Mouse (Mus musculus) forebrain, embryonic 12.5 days (tissue): ENCODE results near the gene Slc26a6. TPM values are rescaled to one million over a fixed set of nuclear protein-coding genes. Genes with fewer than 3 reads are reported as not detected.

ENCODE experiments used
- ATAC-seq: fragments of 200-750 bp; cut with Nextera tagmentation; 2 replicates; pipeline ENCODE4 v1.8.0; 2017; ENCODE audit warnings: moderate TSS enrichment; ENCODE audit not compliant: low FRiP score
- H3K27ac ChIP-seq: fragments of 300-500 bp; sonication (generic); 2 replicates; pipeline ENCODE4 v1.5.1; 2016; ENCODE audit warnings: mild to moderate bottlenecking
- H3K27me3 ChIP-seq: fragments of 300-500 bp; sonication (generic); 2 replicates; pipeline ENCODE4 v1.6.1; 2016; ENCODE audit warnings: mild to moderate bottlenecking
- H3K36me3 ChIP-seq: fragments of 300-500 bp; sonication (generic); replicated peaks from 2 replicates; pipeline ENCODE4 v1.6.1; 2016; ENCODE audit warnings: mild to moderate bottlenecking
- H3K4me1 ChIP-seq: fragments of 300-500 bp; sonication (generic); 2 replicates; pipeline ENCODE4 v1.6.1; 2016
- H3K4me2 ChIP-seq: fragments of 300-500 bp; sonication (generic); 2 replicates; pipeline ENCODE4 v1.6.1; 2016; ENCODE audit warnings: mild to moderate bottlenecking, moderate library complexity
- H3K4me3 ChIP-seq: fragments of 300-500 bp; sonication (generic); replicated peaks from 2 replicates; pipeline ENCODE4 v1.5.1; 2016; ENCODE audit warnings: mild to moderate bottlenecking
- H3K9ac ChIP-seq: fragments of 300-500 bp; sonication (generic); 2 replicates; pipeline ENCODE4 v1.6.1; 2016; ENCODE audit warnings: mild to moderate bottlenecking
- H3K9me3 ChIP-seq: fragments of 300-500 bp; sonication (generic); 2 replicates; pipeline ENCODE4 v1.6.1; 2016
- WGBS: fragments of 180-500 bp; shearing (Covaris S2); methylation state at CpG from one replicate; pipeline ENCODE4 v1.1.7; 2016; 5-methylcytosine and 5-hydroxymethylcytosine counted together
- polyA plus RNA-seq: library from polyadenylated mRNA; unstranded; fragments of >200 nt; fragmentation: Nextera tagmentation; extraction: Ambion mirVana; gene quantifications from 2 replicates; pipeline ENCODE4 v1.2.1, GENCODE M21; 2016

The Slc26a6 gene
- polyA plus RNA-seq, 1 experiment from 2014 or later = 13.1 TPM

DNA sequence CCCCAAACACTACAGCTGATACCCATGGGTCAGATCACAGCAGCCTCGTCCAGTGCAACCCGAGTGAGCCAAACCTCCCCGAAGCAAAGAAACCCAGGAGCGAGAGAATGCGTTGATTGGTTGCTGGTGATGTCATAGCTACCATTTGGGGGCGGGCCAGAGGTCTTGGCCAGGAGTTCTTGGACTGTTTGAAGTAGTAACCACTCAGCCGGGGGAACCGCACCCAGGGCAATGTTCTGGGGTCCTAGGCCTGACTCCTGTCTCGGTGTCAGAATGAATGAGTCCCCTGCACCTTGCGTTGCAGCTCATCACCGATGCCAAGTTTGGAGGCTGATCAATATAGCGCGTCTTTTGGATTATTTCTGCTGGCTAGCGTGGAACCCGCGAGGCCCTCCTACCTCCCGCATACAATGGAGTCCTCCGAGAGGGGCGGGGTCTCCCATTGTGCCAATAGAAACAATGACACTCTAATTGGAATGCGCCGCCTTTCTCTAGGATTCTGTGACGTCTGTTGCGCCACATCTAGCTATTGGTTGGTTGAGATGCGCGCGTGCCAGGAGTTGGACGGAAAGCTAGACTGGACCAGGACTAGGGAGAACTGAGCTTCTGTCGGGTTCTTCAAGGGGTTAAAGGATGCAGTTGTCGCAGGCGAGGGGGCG is 28.2 kb upstream of the Slc26a6 start:
- WGBS = under 1% methylated on average over 31 of the region's 31 CpGs
- Histone ChIP-seq H3K27me3 (peaks cover 69% of the 10 kb centered on the region), H3K36me3 (peaks cover 16% of the 10 kb centered on the region), H3K4me3 (peak overlapping the region; percentile 69), H3K4me2 (peak overlapping the region; percentile 82), H3K9me3 (no peaks in the 10 kb centered on the region), H3K4me1 (peaks cover 35% of the 10 kb centered on the region), H3K27ac (peak overlapping the region; percentile 54; the same call in 1 of the 2 replicates), H3K9ac (peak overlapping the region; percentile 27; the same call in 1 of the 2 replicates)
- ATAC-seq = peak; percentile 87

DNA sequence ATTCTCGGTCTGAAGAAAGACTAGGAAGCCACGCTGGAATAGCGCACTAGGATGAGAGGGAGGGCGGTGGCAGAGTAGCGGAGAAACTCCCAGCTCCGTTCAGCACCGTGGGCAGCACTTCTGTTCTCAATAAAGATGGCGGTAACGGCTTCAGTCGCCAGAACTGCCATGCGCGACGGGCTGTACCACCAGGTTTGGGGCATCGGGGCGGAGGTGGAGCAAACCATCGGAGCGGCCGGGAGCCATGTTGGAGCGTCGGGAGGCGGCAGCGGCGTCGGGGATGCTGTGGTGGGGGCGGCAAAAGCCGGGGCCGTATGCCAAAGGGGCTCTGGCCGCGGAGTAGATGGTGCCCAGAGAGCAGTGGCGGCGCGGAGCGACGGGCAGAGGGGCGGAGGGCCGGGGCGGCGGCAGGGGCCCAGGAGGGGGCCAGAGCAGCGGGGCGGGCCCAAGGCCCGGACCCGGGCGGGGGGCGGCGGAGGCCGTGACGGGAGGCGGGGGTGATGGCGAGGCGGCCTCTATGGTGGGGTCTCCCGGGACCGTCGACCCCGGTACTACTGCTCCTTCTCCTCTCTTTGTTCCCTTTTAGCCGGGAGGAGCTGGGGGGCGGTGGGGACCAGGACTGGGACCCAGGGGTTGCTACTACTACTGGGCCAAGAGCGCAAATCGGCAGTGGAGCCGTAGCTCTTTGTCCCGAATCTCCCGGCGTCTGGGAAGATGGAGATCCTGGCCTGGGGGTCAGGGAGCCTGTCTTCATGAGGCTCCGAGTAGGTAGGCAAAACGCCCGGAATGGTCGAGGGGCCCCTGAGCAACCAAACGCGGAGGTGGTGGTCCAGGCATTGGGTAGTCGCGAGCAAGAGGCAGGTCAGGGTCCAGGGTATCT is 27.0 kb upstream of the Slc26a6 start, which contains the start of gene Celsr3:
TSS of gene Celsr3 (plus strand) at position 501 of the 880 bp plus-strand sequence.
- Histone ChIP-seq H3K27me3 (peaks cover 79% of the 10 kb centered on the region), H3K9me3 (no peaks in the 10 kb centered on the region), H3K36me3 (peaks cover 16% of the 10 kb centered on the region), H3K9ac (peak within 1 kb of the TSS; percentile 77), H3K4me2 (peak within 1 kb of the TSS; percentile 82), H3K4me1 (peaks cover 44% of the 10 kb centered on the region), H3K4me3 (peak within 1 kb of the TSS; percentile 69), H3K27ac (peak within 1 kb of the TSS; percentile 69)
- under 1% methylated on average over 67 of the region's 70 CpGs for WGBS
- ATAC-seq = peak; percentile 68

DNA sequence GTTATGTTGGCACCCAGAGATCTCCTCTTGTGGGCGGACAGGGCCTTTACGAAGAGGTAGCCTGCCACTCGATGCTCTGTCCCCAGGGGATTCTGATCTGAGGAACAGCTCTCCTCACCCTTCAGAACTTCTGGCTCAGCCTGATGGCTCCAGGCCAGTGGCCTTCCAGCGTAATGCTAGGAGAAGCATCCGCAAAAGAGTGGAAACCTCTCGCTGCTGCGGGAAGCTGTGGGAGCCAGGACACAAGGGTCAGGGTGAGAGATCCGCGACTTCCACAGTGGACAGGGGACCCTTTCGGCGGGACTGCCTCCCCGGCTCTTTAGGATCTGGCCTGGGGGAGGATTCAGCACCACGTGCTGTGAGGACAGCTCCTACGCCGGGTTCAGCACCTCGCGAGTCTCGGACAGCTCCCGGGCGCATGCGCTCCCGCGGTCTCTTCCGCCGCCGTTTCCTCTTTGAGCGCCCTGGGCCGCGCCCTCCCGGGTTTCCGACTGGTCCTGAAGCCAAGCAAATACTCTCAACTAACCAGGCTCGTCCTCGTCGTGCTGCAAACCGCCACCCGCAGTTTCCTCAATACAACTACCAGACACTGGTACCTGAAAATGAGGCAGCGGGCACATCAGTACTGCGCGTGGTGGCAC is 26.3 kb upstream of the Slc26a6 start:
- Histone ChIP-seq H3K27me3 (peaks cover 87% of the 10 kb centered on the region), H3K27ac (peak overlapping the region; percentile 69), H3K4me3 (peak overlapping the region; percentile 69), H3K4me2 (peak overlapping the region; percentile 82), H3K9ac (peak overlapping the region; percentile 77), H3K36me3 (peaks cover 17% of the 10 kb centered on the region), H3K4me1 (peaks cover 51% of the 10 kb centered on the region), H3K9me3 (no peaks in the 10 kb centered on the region)
- 2% methylated on average over 39 of the region's 39 CpGs for WGBS
- ATAC-seq = peak; percentile 10; the same call in 1 of the 2 replicates

DNA sequence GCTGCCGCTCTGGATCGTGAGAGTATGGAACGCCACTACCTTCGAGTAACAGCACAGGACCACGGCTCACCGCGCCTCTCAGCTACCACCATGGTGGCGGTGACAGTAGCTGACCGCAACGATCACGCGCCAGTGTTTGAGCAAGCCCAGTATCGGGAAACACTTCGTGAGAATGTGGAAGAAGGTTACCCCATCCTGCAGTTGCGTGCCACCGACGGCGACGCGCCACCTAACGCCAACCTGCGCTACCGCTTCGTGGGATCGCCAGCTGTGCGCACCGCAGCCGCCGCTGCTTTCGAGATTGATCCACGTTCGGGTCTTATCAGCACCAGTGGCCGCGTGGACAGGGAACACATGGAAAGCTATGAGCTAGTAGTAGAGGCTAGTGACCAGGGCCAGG is 25.6 kb upstream of the Slc26a6 start:
- WGBS = 12% methylated on average over 34 of the region's 34 CpGs
- H3K9ac ChIP-seq = peak overlapping the region; percentile 77
- no peaks in the 10 kb centered on the region for H3K9me3 ChIP-seq
- peaks cover 58% of the 10 kb centered on the region for H3K4me1 ChIP-seq
- H3K4me3 ChIP-seq = peak overlapping the region; percentile 69
- peaks cover 93% of the 10 kb centered on the region for H3K27me3 ChIP-seq
- ATAC-seq = no peak
- peaks cover 21% of the 10 kb centered on the region for H3K36me3 ChIP-seq
- H3K27ac ChIP-seq = no peak overlapping the region
- H3K4me2 ChIP-seq = peak overlapping the region; percentile 82

- Histone ChIP-seq H3K36me3 (peaks cover 25% of the 10 kb centered on the region), H3K27ac (no peak overlapping the region), H3K4me3 (peak overlapping the region; percentile 69), H3K9me3 (no peaks in the 10 kb centered on the region), H3K9ac (no peak overlapping the region), H3K4me2 (peak overlapping the region; percentile 82), H3K4me1 (peaks cover 62% of the 10 kb centered on the region), H3K27me3 (peaks cover 95% of the 10 kb centered on the region)
- WGBS = 60% methylated on average over 18 of the region's 18 CpGs
- ATAC-seq = no peak
These were observed 25.2 kb upstream of the Slc26a6 start for GRCm38 (mm10) chr9:108827906-108828305.

GRCm38 (mm10) chr9:108831637-108832036 is 21.4 kb upstream of the Slc26a6 start:
- no peak overlapping the region for H3K27ac ChIP-seq
- H3K36me3 ChIP-seq = peaks cover 62% of the 10 kb centered on the region
- H3K4me3 ChIP-seq = peak overlapping the region; percentile 45
- H3K9me3 ChIP-seq = no peaks in the 10 kb centered on the region
- ATAC-seq = no peak
- H3K9ac ChIP-seq = peak overlapping the region; percentile 39
- 9% methylated on average over 23 of the region's 23 CpGs for WGBS
- H3K4me2 ChIP-seq = peak overlapping the region; percentile 80
- H3K4me1 ChIP-seq = peaks cover 43% of the 10 kb centered on the region
- peaks cover 68% of the 10 kb centered on the region for H3K27me3 ChIP-seq

GRCm38 (mm10) chr9:108832390-108833108 is 20.5 kb upstream of the Slc26a6 start:
- Histone ChIP-seq H3K27me3 (peaks cover 60% of the 10 kb centered on the region), H3K36me3 (peaks cover 71% of the 10 kb centered on the region), H3K4me2 (peak overlapping the region; percentile 80), H3K9me3 (no peaks in the 10 kb centered on the region), H3K9ac (peak overlapping the region; percentile 39), H3K4me3 (peak overlapping the region; percentile 45), H3K27ac (no peak overlapping the region), H3K4me1 (peaks cover 34% of the 10 kb centered on the region)
- peak; percentile 95 for ATAC-seq
- WGBS = 4% methylated on average over 46 of the region's 46 CpGs

- Histone ChIP-seq H3K36me3 (peaks cover 88% of the 10 kb centered on the region), H3K27ac (no peak overlapping the region), H3K9ac (no peak overlapping the region), H3K9me3 (no peaks in the 10 kb centered on the region), H3K27me3 (0 out of 2 replicates have a peak, but pooled peaks cover 14% of the 10 kb centered on the region), H3K4me1 (peaks cover 4% of the 10 kb centered on the region; the same call in 1 of the 2 replicates), H3K4me3 (no peak overlapping the region), H3K4me2 (no peak overlapping the region)
- no peak for ATAC-seq
- 25% methylated on average over 14 of the region's 14 CpGs for WGBS
These were observed 10.1 kb upstream of the Slc26a6 start for GRCm38 (mm10) chr9:108842989-108843388.

DNA sequence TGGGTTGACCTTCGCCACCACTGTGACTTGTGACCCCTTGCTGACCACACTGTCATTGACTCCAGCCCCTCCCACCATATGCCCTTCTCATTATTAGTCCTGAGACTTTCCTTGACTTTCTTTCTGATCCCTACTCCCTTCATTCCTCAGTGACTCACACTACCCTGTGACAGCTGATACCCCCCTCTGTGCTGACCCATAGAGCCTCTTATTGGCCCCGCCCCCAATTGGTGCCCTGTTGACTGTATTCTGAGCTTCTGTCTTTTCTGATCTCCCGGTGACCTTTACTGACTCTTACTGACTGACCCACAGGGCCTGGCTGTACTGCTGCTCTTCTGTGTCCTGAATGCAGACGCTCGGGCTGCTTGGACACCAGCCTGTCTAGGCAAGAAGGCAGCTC is 7.7 kb upstream of the Slc26a6 start:
- H3K4me3 ChIP-seq = no peak overlapping the region
- H3K9me3 ChIP-seq = no peaks in the 10 kb centered on the region
- H3K36me3 ChIP-seq = peaks cover 93% of the 10 kb centered on the region
- peaks cover 4% of the 10 kb centered on the region; the same call in 1 of the 2 replicates for H3K4me1 ChIP-seq
- H3K9ac ChIP-seq = no peak overlapping the region
- no peak overlapping the region for H3K27ac ChIP-seq
- ATAC-seq = no peak
- 86% methylated on average over 5 of the region's 5 CpGs for WGBS
- H3K4me2 ChIP-seq = no peak overlapping the region
- 0 out of 2 replicates have a peak, but pooled peaks cover 14% of the 10 kb centered on the region for H3K27me3 ChIP-seq

- H3K9ac ChIP-seq = no peak overlapping the region
- no peak overlapping the region for H3K4me2 ChIP-seq
- no peaks in the 10 kb centered on the region for H3K9me3 ChIP-seq
- WGBS = 83% methylated on average over 4 of the region's 4 CpGs
- H3K36me3 ChIP-seq = peaks cover 74% of the 10 kb centered on the region
- H3K4me3 ChIP-seq = no peak overlapping the region
- ATAC-seq = no peak
- peaks cover 6% of the 10 kb centered on the region; the same call in 1 of the 2 replicates for H3K4me1 ChIP-seq
- 0 out of 2 replicates have a peak, but pooled peaks cover 7% of the 10 kb centered on the region for H3K27me3 ChIP-seq
- H3K27ac ChIP-seq = no peak overlapping the region
These were observed 5.7 kb upstream of the Slc26a6 start for GRCm38 (mm10) chr9:108847374-108847773.

DNA sequence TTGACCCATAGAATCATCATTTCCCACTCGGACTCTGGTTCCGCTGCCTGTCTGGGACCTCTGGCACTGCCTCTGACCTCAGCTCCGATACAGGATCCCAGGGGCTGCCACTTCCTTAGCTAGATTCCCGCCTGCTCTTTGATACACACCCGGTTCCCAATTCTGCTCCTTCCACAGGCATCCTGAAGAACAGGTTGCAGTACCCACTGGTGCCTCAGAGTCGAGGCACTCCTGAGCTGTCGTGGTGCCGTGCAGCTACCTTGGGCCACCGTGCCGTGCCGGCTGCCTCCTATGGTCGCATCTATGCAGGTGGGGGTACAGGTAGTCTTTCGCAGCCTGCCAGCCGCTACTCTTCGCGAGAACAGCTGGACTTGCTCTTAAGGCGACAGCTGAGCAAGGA is 4.7 kb upstream of the Slc26a6 start:
- ATAC-seq = no peak
- peaks cover 64% of the 10 kb centered on the region for H3K36me3 ChIP-seq
- 83% methylated on average over 17 of the region's 17 CpGs for WGBS

More for the DNA sequence above, 4.7 kb upstream of the Slc26a6 start:
- Histone ChIP-seq H3K4me2 (no peak overlapping the region), H3K4me1 (peaks cover 7% of the 10 kb centered on the region), H3K4me3 (no peak overlapping the region), H3K9ac (no peak overlapping the region), H3K27ac (no peak overlapping the region), H3K27me3 (no peaks in the 10 kb centered on the region), H3K9me3 (no peaks in the 10 kb centered on the region)
